Mouse (Mus musculus) heart, embryonic 14.5 days (tissue): ENCODE measurements around the gene Scnm1. TPM values are rescaled to one million over a fixed set of nuclear protein-coding genes. Genes with fewer than 3 reads are reported as not detected.

Experiments used
- ATAC-seq: fragments of 200-750 bp; cut with Nextera tagmentation; 2 replicates; pipeline ENCODE4 v1.8.0; 2017; ENCODE audit warnings: low read depth, moderate TSS enrichment; ENCODE audit not compliant: insufficient number of reproducible peaks, insufficient read depth, low FRiP score
- H3K27ac ChIP-seq, 2 experiments: fragments of 200-500 bp in 1 of 2; fragments of 300-500 bp in 1 of 2; sonication (generic) in 1 of 2; replicated peaks in 1 of 2; 2 replicates each; pipeline ENCODE4 v1.5.1; 2012 to 2014; ENCODE audit warnings: low read depth in 2 of 2, low read length in 2 of 2, control low read depth in 1 of 2, mild to moderate bottlenecking in 1 of 2, mixed read lengths in 1 of 2; ENCODE audit not compliant: control insufficient read depth in 1 of 2, insufficient read depth in 1 of 2
- H3K27me3 ChIP-seq: fragments of 300-500 bp; sonication (generic); 2 replicates; pipeline ENCODE4 v1.6.1; 2014; ENCODE audit warnings: mild to moderate bottlenecking, low read length, control low read depth; ENCODE audit not compliant: control insufficient read depth, insufficient read depth
- H3K36me3 ChIP-seq: fragments of 300-500 bp; sonication (generic); 2 replicates; pipeline ENCODE4 v1.6.1; 2014; ENCODE audit warnings: mild to moderate bottlenecking, control low read depth, low read length, mixed read lengths; ENCODE audit not compliant: control insufficient read depth, insufficient read depth
- H3K4me1 ChIP-seq, 2 experiments: fragments of 200-500 bp in 1 of 2; fragments of 300-500 bp in 1 of 2; sonication (generic) in 1 of 2; 2 replicates each; pipeline ENCODE4 v1.6.1; 2012 to 2014; ENCODE audit warnings: low read length in 2 of 2, control low read depth in 1 of 2, mixed read lengths in 1 of 2; ENCODE audit not compliant: control insufficient read depth in 2 of 2, insufficient read depth in 2 of 2
- H3K4me2 ChIP-seq: fragments of 300-500 bp; sonication (generic); 2 replicates; pipeline ENCODE4 v1.6.1; 2014; ENCODE audit warnings: mild to moderate bottlenecking, low read length
- H3K4me3 ChIP-seq, 2 experiments: fragments of 200-500 bp in 1 of 2; fragments of 300-500 bp in 1 of 2; sonication (generic) in 1 of 2; 2 replicates each; pipeline ENCODE4 v1.5.1; 2012 to 2014; ENCODE audit warnings: low read length in 2 of 2, mild to moderate bottlenecking in 2 of 2, control low read depth in 1 of 2, low read depth in 1 of 2, moderate library complexity in 1 of 2; ENCODE audit not compliant: control insufficient read depth in 1 of 2, insufficient read depth in 1 of 2
- H3K9ac ChIP-seq: fragments of 300-500 bp; sonication (generic); 2 replicates; pipeline ENCODE4 v1.6.1; 2014; ENCODE audit warnings: mild to moderate bottlenecking, low read length
- H3K9me3 ChIP-seq: fragments of 300-500 bp; sonication (generic); 2 replicates; pipeline ENCODE4 v1.6.1; 2016; ENCODE audit warnings: low read length, control low read depth; ENCODE audit not compliant: control insufficient read depth
- WGBS: fragments of 180-500 bp; shearing (Covaris S2); extraction: QIAGEN DNeasy Blood & Tissue Kit; methylation state at CpG from one replicate; pipeline ENCODE4 v1.1.7; 2014; 5-methylcytosine and 5-hydroxymethylcytosine counted together
- polyA plus RNA-seq: library from polyadenylated mRNA; unstranded; fragments of >200 nt; fragmentation: Nextera tagmentation; extraction: Ambion mirVana; gene quantifications from 2 replicates; pipeline ENCODE4 v1.2.1, GENCODE M21; 2014

Scnm1 gene
- polyA plus RNA-seq, 1 experiment from 2014 or later, result 58.7 TPM

DNA sequence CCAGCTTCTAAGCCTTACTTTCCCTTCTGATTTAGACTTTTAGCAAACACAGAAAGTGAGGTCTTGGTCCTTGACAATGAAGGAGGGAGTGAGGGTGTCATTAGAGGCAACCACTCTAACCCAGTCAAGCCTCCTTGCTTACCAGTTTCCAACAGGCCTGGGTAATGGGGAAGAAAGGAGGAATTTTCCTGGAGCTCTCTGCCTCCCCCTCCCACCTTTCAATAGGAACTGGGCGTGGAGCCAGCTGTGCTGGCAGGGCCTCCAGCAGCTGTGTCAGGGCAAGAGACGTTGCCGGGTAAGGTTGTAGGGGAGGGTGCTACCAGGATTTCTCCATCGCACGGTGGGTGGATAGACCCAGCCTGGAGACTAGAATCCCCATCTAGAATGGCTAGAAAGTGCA lies 8.8 kb downstream of the Scnm1 start:
- Histone ChIP-seq H3K9ac (no peak overlapping the region; the same call in 1 of the 2 replicates), H3K27me3 (no peaks in the 10 kb centered on the region), H3K4me3 (no peak overlapping the region), H3K4me2 (peak overlapping the region; percentile 30), H3K36me3 (peaks cover 51% of the 10 kb centered on the region), H3K4me1 (peaks cover 14% of the 10 kb centered on the region in 2 experiments), H3K9me3 (no peaks in the 10 kb centered on the region), H3K27ac (peak overlapping the region; percentile 24 to 64)
- WGBS, result 3% methylated on average over 5 of the region's 5 CpGs
- ATAC-seq, result 0 out of 2 replicates have a peak, but pooled peaks have one; percentile 9

DNA sequence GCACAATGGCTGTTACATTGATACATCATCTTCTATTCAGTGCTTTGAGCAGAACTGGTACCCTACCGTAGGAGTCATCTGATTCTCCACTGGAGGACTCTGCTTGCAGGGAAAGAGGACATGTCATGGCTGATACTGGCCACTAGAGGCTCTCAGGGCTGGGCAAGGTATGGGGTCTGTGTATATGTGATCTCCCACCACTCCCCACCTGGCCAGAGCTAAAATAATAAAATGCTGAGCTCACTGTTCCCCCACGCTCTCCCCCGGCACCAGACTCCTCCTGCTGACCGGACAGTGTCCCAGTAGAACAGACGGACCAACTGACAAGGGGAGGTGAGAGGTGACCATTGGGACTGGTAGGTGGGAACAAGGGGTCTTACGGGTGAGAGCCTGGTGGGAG lies 9.6 kb downstream of the Scnm1 start, which contains the start of gene Tmod4:
Tmod4 (plus strand) TSS at position 231 of the 400 bp plus-strand sequence.
- Histone ChIP-seq H3K4me3 (no peak within 1 kb of the TSS), H3K36me3 (peaks cover 51% of the 10 kb centered on the region), H3K4me2 (peak within 1 kb of the TSS; percentile 30), H3K27ac (peak within 1 kb of the TSS; percentile 24 to 64), H3K9me3 (no peaks in the 10 kb centered on the region), H3K4me1 (peaks cover 14% of the 10 kb centered on the region in 2 experiments), H3K27me3 (no peaks in the 10 kb centered on the region), H3K9ac (no peak within 1 kb of the TSS; the same call in 1 of the 2 replicates)
- WGBS, result 51% methylated on average over 6 of the region's 6 CpGs
- ATAC-seq, result peak; percentile 43; the same call in 1 of the 2 replicates

DNA sequence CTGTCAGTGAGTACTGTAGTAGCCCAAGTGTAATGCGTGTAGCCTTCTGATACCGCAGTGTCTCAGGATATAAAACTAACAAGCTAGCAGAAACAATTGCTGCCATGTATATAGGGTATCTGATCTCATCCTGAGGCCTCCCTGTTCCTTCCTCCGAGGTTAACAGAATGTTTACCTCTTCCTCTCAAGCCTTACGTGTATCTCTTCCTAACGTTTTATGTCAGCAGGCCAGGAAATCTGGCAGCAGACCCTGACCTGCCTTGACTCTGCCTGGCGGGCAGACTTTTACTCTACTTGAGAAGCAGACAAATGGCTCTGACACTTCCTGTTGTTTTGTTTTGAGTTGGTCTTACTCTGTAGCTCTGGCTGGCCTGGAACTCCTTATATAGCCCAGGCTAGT lies 12.2 kb downstream of the Scnm1 start:
- peaks cover 71% of the 10 kb centered on the region for H3K36me3 ChIP-seq
- no peaks in the 10 kb centered on the region for H3K27me3 ChIP-seq
- H3K4me3 ChIP-seq, result no peak overlapping the region
- H3K4me2 ChIP-seq, result no peak overlapping the region
- no peak overlapping the region for H3K9ac ChIP-seq
- peak; percentile 41; the same call in 1 of the 2 replicates for ATAC-seq
- H3K9me3 ChIP-seq, result no peaks in the 10 kb centered on the region
- peak overlapping the region; percentile 59 to 67 for H3K27ac ChIP-seq
- 59% methylated on average over 6 of the region's 6 CpGs for WGBS
- H3K4me1 ChIP-seq, result peaks cover 14% of the 10 kb centered on the region in 2 experiments

DNA sequence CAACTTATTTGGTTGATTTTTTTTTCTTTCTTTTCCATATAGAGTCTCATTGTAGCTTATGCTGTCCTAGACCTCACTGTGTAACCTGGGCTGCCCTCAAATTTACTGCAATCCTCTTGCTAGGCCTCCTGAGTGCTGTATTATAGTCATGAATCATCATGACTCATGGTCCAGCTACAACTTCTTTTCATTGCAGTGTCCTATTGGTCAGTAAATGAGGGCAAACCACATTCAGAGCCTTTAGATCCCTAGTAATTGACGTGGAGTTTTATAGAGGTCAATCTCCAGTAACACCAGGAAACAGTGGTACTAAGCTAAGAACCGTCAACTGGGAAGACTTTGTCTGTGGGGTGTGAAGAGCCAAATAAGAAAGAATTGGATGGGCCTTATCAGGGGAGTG lies 16.1 kb downstream of the Scnm1 start:
- Histone ChIP-seq H3K4me2 (no peak overlapping the region), H3K9me3 (no peaks in the 10 kb centered on the region), H3K36me3 (peaks cover 85% of the 10 kb centered on the region), H3K27me3 (no peaks in the 10 kb centered on the region), H3K9ac (no peak overlapping the region), H3K4me1 (no peaks in the 10 kb centered on the region), H3K27ac (no peak overlapping the region), H3K4me3 (no peak overlapping the region)
- 83% methylated on average over 2 of the region's 2 CpGs for WGBS
- no peak for ATAC-seq

DNA sequence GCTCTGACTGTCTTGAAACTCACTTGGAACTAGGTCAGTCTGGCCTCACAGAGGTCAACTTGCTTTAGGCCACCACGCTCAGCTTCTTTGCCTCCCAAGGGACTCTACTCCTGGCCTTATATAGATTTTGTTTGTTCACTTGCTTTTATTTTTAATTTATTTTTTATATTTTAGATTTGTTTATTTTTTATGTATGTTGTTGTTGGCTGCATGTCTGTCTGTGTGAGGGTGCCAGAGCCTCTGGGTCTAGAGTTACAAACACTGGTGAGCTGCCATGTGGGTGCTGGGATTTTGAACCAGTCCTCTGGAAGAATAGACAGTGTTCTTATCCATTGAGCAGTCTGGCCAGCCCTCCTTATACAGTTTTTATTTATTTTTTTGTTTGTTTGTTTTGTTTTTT lies 21.1 kb downstream of the Scnm1 start:
- Histone ChIP-seq H3K36me3 (peaks cover 35% of the 10 kb centered on the region), H3K4me3 (no peak overlapping the region), H3K9me3 (no peaks in the 10 kb centered on the region), H3K4me1 (peaks cover 2 to 8% of the 10 kb centered on the region in 2 experiments), H3K4me2 (peak overlapping the region; percentile 57), H3K9ac (no peak overlapping the region), H3K27ac (no peak overlapping the region), H3K27me3 (no peaks in the 10 kb centered on the region)
- WGBS, result 88% methylated on average over 1 of the region's 1 CpGs
- no peak for ATAC-seq

- Histone ChIP-seq H3K4me3 (peak within 1 kb of the TSS; percentile 81 to 97), H3K9ac (peak within 1 kb of the TSS; percentile 89), H3K36me3 (peaks cover 21% of the 10 kb centered on the region), H3K27ac (peak within 1 kb of the TSS; percentile 98 to 99), H3K4me2 (peak within 1 kb of the TSS; percentile 57), H3K4me1 (peaks cover 2 to 8% of the 10 kb centered on the region in 2 experiments), H3K27me3 (no peaks in the 10 kb centered on the region), H3K9me3 (no peaks in the 10 kb centered on the region)
- peak; percentile 69 for ATAC-seq
- under 1% methylated on average over 54 of the region's 54 CpGs for WGBS
Measured at GRCm38 (mm10) chr3:95110911-95111726, 22.7 kb downstream of the Scnm1 start, which contains the start of gene Vps72. Gene Vps72 (plus strand): TSS chr3:95111022.

DNA sequence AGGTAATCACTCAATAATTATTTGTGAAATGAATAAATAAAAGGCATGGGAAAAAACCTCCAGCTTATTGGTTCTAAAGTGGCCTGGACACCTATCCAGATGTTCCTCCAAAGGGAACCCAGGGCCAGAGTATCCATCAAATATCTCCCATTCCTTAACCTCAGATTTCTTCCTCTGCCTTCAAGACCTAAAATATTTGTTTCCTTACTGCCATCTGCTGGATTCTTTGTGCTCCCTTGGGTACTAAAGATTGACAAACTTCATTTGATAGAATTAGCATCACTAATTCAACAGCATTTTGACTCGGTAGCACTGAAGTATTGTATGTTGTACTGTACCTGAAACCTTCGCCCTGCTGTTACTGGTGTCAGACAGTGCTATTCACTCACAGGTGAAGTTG lies 25.9 kb downstream of the Scnm1 start:
- Histone ChIP-seq H3K9ac (no peak overlapping the region), H3K27me3 (no peaks in the 10 kb centered on the region), H3K4me1 (peaks cover 2 to 17% of the 10 kb centered on the region in 2 experiments), H3K9me3 (no peaks in the 10 kb centered on the region), H3K4me2 (no peak overlapping the region), H3K27ac (no peak overlapping the region), H3K4me3 (no peak overlapping the region), H3K36me3 (no peaks in the 10 kb centered on the region)
- ATAC-seq, result no peak
- 54% methylated on average over 2 of the region's 2 CpGs for WGBS
